Mouse (Mus musculus): Measurements from ENCODE around the gene Oard1. TPM values are rescaled to one million over a fixed set of nuclear protein-coding genes. Genes with fewer than 3 reads are reported as not detected.

The Oard1 gene
- polyA plus RNA-seq, 2 experiments = 28.5 to 46.8 TPM

DNA sequence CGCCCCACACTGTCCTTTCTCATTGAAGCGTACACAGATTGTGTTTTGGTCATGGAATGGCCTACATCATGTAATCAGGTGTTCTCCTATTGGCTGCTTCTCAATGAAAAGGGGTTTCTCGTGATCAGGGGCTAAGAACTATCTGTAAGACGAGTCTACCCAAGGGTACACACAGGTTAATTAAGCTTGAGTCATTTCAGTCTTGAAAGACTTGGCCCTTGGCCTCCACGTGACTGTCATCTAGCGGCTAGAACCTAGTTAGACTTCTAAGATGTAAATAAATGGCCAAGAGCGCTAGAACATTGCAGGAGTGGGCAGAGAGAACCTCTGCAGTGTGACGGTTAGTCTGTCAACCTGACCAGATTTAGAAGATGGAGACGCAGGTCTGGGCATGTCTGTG, 14.4 kb downstream of the Oard1 start:
- no peak for ATAC-seq (ENCODE audit: low FRiP score, low read depth)
- H3K27me3 ChIP-seq (ENCODE audit: control insufficient read depth, insufficient read depth, low read length) = no peaks in the 10 kb centered on the region
- H3K9ac ChIP-seq (ENCODE audit: low read depth, low read length, severe bottlenecking) = no peak overlapping the region
- 88% methylated on average over 9 of the region's 9 CpGs for WGBS
- peaks cover 22% of the 10 kb centered on the region for H3K4me1 ChIP-seq (ENCODE audit: control insufficient read depth, insufficient read depth, low read length)
- H3K36me3 ChIP-seq (ENCODE audit: control insufficient read depth, insufficient read depth, low read length) = no peaks in the 10 kb centered on the region; the same call in 1 of the 2 replicates
- H3K9me3 ChIP-seq (ENCODE audit: control insufficient read depth, low read length) = no peaks in the 10 kb centered on the region
- DNase-seq (ENCODE audit: low spot score) = no peak
- no peak overlapping the region for H3K4me3 ChIP-seq (replicated peaks; ENCODE audit: low read length)
- no peak overlapping the region for H3K27ac ChIP-seq (replicated peaks; ENCODE audit: low read depth, low read length)
- no peak overlapping the region for H3K4me2 ChIP-seq (replicated peaks; ENCODE audit: low read depth, low read length, severe bottlenecking)
- no peak for TF ChIP-seq POLR2A (IDR thresholded peaks at IDR 0.05; ENCODE audit: borderline replicate concordance, extremely low read depth, insufficient read depth, insufficient read length)

DNA sequence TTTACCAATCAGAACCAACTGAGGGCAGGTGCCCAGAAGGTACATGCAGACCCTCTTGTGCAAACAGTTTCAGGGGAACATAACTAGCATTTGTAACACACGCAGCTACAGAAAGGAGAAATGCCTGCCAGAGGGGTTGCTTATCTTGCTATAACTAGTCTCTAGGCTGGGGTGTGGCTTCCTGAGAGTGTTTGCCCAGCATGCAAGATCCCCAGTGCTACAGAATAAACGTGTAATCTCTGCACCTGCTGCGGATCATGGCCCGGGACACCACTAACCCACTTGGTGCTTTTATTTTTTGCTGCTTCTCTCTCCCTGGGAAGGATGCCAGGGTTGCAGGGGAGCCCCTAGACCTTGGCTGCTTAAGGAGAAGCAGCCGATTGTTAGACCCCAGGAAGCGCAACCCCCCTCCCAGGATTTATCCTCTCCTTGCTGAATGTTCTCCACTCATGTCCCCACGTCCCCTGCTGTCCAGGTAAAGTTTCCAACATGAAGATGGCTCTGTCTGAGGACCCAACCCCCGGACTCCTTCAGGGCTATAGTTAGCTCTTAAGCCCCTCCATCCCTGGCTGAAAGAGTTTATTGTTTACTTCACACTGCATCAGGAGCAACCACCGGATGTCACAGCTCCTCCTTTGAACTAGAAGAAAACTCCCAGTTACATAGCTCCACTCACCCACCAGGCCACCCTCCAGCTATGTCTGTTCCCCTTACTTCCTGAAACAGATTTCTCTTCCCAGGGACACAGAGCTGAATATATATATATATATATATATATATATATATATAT, 16.2 kb downstream of the Oard1 start:
- Histone ChIP-seq H3K4me1 (ENCODE audit: control insufficient read depth, insufficient read depth, low read length) (peaks cover 28% of the 10 kb centered on the region), H3K9me3 (ENCODE audit: control insufficient read depth, low read length) (no peaks in the 10 kb centered on the region), H3K4me2 (replicated peaks; ENCODE audit: low read depth, low read length, severe bottlenecking) (no peak overlapping the region), H3K9ac (ENCODE audit: low read depth, low read length, severe bottlenecking) (no peak overlapping the region), H3K27me3 (ENCODE audit: control insufficient read depth, insufficient read depth, low read length) (no peaks in the 10 kb centered on the region), H3K27ac (replicated peaks; ENCODE audit: low read depth, low read length) (no peak overlapping the region), H3K36me3 (ENCODE audit: control insufficient read depth, insufficient read depth, low read length) (no peaks in the 10 kb centered on the region), H3K4me3 (replicated peaks; ENCODE audit: low read length) (no peak overlapping the region)
- DNase-seq (ENCODE audit: low spot score) (no peak), ATAC-seq (ENCODE audit: low FRiP score, low read depth) (no peak)
- WGBS = 44% methylated on average over 9 of the region's 9 CpGs
- no peak for TF ChIP-seq POLR2A (IDR thresholded peaks at IDR 0.05; ENCODE audit: borderline replicate concordance, extremely low read depth, insufficient read depth, insufficient read length)

DNA sequence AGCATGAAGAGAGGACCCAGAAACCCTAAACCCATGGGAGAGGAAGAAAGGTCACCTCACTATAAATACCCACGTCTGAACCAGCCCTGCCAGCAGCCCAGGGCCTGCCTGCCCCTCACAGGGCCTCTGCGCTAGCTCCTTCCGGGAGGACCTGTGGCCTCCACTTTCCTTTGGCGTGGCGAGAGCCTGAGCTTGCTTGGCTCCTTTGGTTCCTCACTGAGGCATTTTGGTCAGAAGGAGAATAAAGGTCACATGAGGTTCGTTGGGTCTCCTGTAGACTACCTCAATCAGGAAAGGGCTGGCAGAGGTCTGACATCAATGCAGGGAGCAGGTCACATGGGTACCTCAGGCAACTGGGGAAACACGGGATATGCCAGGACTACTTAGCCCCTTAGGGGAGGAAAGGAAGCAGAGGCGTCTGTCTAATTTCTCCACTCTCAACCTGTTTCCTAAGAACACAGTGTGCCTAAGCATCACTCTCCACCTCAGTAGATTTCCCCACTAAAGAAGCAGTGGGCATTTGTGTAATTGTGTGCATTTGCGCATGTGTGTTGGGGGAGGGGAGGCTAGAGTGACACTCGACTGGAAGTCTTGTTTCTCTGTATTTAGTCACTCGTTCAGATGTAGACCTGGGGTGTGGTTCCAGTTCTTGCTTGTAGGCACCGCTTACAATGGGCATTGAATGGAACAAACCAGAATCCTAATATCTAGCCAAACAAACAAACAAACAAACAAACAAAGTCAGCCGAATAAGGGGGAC, 17.4 kb downstream of the Oard1 start:
- no peak for ATAC-seq (ENCODE audit: low FRiP score, low read depth)
- H3K36me3 ChIP-seq (ENCODE audit: control insufficient read depth, insufficient read depth, low read length) = no peaks in the 10 kb centered on the region
- no peaks in the 10 kb centered on the region for H3K27me3 ChIP-seq (ENCODE audit: control insufficient read depth, insufficient read depth, low read length)
- H3K4me1 ChIP-seq (ENCODE audit: control insufficient read depth, insufficient read depth, low read length) = peaks cover 28% of the 10 kb centered on the region
- no peak overlapping the region for H3K4me3 ChIP-seq (replicated peaks; ENCODE audit: low read length)
- no peak overlapping the region for H3K9ac ChIP-seq (ENCODE audit: low read depth, low read length, severe bottlenecking)
- no peak for DNase-seq (ENCODE audit: low spot score)
- no peak for TF ChIP-seq POLR2A (IDR thresholded peaks at IDR 0.05; ENCODE audit: borderline replicate concordance, extremely low read depth, insufficient read depth, insufficient read length)
- H3K4me2 ChIP-seq (replicated peaks; ENCODE audit: low read depth, low read length, severe bottlenecking) = no peak overlapping the region
- no peaks in the 10 kb centered on the region for H3K9me3 ChIP-seq (ENCODE audit: control insufficient read depth, low read length)
- H3K27ac ChIP-seq (replicated peaks; ENCODE audit: low read depth, low read length) = no peak overlapping the region
- 55% methylated on average over 13 of the region's 13 CpGs for WGBS

DNA sequence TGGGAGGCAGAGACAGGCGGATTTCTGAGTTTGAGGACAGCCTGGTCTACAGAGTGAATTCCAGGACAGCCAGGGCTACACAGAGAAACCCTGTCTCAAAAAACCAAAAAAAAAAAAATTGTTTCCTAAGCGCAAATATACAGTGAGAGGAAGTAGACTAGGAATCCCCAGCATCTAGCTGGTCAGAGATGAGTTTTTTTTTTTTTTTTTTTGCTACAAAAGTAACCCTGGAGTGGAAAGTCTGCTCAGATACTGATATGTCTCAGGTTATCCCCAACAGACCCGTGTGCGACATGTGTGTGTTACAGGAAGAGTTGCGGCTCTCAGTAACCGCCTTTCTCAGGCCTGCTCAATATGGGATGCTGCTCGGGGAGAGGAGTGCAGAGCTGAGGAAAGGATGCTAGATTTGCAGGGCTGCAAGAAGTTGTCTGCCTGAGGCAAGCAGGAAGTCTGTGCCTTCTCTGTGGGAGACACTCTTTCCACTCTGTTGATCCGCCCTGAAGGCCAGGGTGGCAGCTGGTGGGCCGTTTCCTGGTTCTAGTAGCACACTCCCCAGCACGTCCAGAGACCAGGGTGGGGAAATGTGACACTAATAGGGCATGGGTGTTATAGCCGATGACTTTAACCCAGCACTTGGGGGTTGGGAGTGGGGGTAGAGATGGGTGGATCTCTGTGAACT, 18.2 kb downstream of the Oard1 start:
- peaks cover 28% of the 10 kb centered on the region for H3K4me1 ChIP-seq (ENCODE audit: control insufficient read depth, insufficient read depth, low read length)
- no peak overlapping the region for H3K27ac ChIP-seq (replicated peaks; ENCODE audit: low read depth, low read length)
- no peak overlapping the region for H3K4me3 ChIP-seq (replicated peaks; ENCODE audit: low read length)
- DNase-seq (ENCODE audit: low spot score) (no peak), ATAC-seq (ENCODE audit: low FRiP score, low read depth) (no peak)
- no peaks in the 10 kb centered on the region for H3K9me3 ChIP-seq (ENCODE audit: control insufficient read depth, low read length)
- no peak overlapping the region for H3K9ac ChIP-seq (ENCODE audit: low read depth, low read length, severe bottlenecking)
- no peaks in the 10 kb centered on the region for H3K36me3 ChIP-seq (ENCODE audit: control insufficient read depth, insufficient read depth, low read length)
- TF ChIP-seq POLR2A (IDR thresholded peaks at IDR 0.05; ENCODE audit: borderline replicate concordance, extremely low read depth, insufficient read depth, insufficient read length) = no peak
- 50% methylated on average over 11 of the region's 11 CpGs for WGBS
- H3K4me2 ChIP-seq (replicated peaks; ENCODE audit: low read depth, low read length, severe bottlenecking) = no peak overlapping the region
- H3K27me3 ChIP-seq (ENCODE audit: control insufficient read depth, insufficient read depth, low read length) = no peaks in the 10 kb centered on the region

DNA sequence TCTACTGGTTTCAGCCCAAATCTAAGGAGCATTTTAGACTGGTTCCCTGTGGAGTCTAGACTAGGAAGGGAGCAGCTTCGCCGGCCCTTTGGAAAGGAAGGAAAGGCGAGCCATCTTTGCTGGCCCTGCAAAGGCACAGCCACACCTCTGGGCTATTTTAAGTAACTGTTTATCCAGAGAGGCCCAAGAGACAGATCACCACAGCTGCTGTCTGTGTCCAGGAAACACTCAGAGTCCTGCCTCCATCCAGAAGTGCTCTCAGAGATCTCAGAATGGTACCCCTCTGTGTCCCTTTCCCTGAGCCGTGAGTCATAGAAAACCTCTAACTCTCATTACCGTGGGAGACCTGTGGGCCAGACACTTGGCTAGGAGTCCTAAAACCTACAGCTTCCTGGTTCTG, 20.6 kb downstream of the Oard1 start:
- H3K4me1 ChIP-seq (ENCODE audit: control insufficient read depth, insufficient read depth, low read length) = peaks cover 31% of the 10 kb centered on the region
- H3K27ac ChIP-seq (replicated peaks; ENCODE audit: low read depth, low read length) = peak overlapping the region; percentile 43
- no peak for ATAC-seq (ENCODE audit: low FRiP score, low read depth)
- H3K4me3 ChIP-seq (replicated peaks; ENCODE audit: low read length) = no peak overlapping the region
- WGBS = 40% methylated on average over 5 of the region's 5 CpGs
- no peak overlapping the region for H3K9ac ChIP-seq (ENCODE audit: low read depth, low read length, severe bottlenecking)
- DNase-seq (ENCODE audit: low spot score) = peak; percentile 44
- no peak overlapping the region for H3K4me2 ChIP-seq (replicated peaks; ENCODE audit: low read depth, low read length, severe bottlenecking)
- H3K36me3 ChIP-seq (ENCODE audit: control insufficient read depth, insufficient read depth, low read length) = no peaks in the 10 kb centered on the region
- no peak for TF ChIP-seq POLR2A (IDR thresholded peaks at IDR 0.05; ENCODE audit: borderline replicate concordance, extremely low read depth, insufficient read depth, insufficient read length)
- no peaks in the 10 kb centered on the region for H3K27me3 ChIP-seq (ENCODE audit: control insufficient read depth, insufficient read depth, low read length)
- no peaks in the 10 kb centered on the region for H3K9me3 ChIP-seq (ENCODE audit: control insufficient read depth, low read length)
